Mouse (Mus musculus): ENCODE data around the gene Gnai3. TPM values are rescaled to one million over a fixed set of nuclear protein-coding genes. Genes with fewer than 3 reads are reported as not detected.

The Gnai3 gene
- total RNA-seq, 1 experiment from 2014 or later, result 134 TPM

DNA sequence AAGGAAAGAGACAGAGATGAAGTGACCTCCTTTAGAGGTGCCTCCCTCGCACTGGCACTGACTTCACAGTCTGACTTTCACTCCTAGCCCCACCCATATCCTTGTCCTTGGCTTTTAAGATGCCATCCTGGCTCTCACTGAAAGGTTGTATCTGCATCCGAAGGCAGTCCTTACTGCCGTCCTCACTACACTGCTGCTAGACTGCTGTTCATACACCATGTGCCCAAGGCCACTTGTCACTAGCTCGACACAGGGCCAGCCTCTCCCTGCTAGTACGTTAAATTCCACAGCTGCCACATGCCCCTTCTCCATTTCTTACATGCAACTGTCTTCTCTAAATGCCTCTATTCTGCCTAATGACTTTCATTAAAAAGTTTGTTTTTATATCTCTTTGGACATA, 34.6 kb downstream of the Gnai3 start:
- no peak for DNase-seq

DNA sequence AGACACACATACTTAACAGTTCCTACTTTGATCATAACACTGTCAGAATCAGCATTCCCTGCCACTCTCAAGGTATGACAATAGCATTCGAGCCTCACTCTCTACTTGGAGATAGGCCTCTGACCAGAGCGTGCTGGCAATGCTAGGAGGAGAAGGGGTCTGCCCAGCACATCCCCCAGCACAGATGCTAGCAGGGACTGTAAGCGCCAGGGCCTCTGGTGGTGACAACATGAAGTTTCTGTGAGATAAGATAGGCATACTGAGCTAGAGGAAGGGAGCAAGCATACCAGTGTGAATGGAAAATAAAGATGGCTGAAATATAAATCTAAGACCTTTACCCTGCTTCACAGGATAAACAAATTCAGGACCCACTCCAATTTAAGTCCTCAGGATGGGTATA, 40.7 kb downstream of the Gnai3 start:
- no peak for DNase-seq

DNA sequence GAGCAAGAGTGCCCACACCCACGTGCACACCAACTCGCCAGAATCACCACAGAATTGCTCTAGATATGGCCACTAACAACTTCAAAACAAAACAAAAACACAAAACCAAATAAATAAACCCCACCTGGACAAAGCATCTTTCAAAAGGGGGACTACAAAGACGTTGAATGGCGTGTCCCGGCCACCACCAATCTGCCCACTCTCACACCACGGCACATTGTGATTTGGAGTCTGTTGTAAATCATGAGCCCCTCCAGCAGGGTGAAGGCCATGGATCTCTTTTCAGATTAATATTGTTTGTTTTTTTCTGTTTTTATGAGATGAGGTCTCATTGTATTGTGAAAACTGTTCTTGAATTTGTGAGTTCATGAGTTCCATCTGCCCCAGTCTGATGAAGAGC, 43.9 kb downstream of the Gnai3 start:
- DNase-seq, result no peak

DNA sequence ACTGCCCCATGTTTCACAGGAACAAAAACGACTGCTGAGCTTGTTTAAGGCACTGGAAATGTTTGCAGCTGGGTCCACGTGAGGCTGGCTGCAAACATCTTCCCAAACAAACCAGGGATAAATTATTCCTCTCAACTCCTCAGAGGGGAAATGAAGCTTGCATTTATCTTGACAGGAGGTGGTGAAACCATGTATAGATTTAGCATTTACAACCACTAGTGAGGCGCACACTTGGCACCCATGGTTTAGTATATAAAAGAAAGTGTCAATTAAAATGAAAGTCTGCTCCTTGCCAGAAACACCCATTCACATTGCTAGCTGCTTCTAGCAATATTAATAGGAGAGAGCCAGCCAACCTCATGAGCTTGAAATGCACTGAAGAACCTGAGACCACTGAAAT, 44.4 kb downstream of the Gnai3 start:
- DNase-seq, result no peak

DNA sequence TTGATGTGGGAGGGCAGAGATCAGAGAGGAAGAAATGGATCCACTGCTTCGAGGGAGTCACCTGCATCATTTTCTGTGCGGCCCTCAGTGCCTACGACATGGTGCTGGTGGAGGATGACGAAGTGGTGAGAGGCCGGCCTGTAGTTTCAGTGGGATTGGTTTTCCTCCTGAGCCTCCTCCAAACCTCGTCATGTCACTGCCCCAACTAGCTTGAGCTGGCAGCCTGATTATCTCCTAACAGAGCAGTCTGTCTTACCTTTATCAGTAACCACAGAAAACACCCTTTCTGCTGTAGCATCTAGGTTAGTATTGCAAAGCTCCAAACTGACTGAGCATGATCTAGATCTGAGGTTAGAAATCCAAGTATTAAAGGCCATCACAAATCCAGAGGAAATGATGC, 47.6 kb downstream of the Gnai3 start:
- DNase-seq, result no peak

DNA sequence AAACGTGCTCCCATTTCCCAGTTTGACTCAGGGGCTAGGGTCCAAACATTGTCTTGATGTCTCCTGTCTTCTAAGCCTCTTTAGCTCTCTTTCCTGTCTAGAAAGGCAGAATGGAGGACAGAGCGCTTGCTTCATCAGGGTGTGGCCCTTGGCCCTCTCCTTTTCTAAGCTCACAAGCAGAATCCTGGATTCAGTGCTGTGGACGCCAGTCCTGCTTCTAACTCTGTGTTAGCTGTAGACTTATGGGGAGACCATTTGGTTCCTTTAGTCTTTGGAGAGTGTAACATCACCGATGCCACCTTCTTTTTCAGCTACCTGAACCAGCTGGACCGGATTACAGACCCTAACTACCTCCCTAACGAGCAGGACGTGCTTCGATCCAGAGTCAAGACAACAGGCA, 48.3 kb downstream of the Gnai3 start:
- no peak for DNase-seq

DNA sequence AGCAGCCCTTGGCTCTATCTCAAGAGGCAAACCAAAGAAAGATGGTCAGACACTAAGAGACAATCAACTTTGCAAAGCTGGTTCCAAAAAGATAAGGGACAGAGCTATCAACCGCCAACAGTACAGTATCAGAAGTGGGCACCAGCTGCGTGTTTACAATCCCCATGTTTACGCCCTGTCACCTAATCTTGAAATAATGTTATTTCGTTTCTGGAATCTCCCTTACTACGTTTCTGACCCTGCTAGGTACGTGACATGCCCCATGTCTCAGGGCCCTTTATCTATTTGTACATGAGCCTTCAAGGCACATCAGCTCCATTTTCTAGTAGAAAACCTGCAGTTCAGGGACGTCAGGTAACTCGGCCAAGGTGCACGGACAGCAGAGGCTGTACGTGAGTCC, 49.2 kb downstream of the Gnai3 start:
- no peak for DNase-seq

DNA sequence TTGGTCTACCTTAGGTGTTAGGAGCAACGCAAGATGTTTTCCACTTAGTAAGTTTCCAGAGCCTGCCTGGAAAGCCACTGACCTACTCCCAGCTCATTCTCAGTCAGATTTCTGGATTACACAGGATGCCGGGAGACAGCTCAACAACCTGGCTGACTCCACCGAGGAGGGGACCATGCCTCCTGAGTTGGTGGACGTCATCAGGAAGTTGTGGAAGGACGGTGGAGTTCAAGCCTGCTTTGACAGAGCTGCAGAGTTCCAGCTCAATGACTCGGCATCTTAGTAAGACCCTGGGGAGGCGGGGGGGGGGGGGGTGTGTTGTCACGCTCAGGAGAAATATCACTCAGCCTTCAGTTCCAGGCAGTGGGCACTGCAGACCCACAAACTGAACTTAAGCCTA, 49.7 kb downstream of the Gnai3 start:
- no peak for DNase-seq

DNA sequence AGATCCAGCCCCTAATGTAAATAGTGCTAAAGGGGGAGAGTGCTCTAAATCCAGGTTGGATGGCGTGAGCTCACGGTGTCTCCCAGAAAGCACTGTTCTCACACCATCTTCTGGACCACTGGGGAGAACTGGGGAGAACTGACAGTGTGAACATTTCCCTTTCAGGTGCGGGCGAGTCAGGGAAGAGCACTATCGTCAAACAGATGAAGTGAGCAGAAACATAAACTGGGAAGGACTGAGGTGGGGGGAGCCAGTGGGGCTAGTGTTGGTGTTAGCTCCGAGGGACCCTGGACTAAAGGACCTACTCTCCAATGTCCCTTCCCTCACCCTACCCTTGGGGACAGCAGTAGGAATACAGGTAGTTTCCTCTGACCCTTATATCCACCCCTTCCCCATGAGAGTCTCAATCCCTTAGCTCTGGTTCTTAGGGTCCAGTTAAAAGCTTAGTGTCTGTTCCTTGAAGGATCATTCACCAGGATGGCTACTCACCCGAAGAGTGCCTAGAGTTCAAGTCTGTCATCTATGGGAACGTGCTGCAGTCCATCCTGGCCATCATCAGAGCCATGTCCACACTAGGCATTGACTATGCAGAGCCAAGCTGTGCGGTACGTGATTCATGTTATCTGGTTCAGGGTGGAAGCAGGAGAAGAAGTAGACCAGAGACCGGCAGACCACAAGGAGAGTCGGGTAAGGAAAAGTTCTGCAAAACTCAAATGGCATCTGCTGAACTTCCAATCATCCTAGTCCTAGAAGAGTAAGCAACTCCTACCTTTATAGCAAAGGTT, 50.8 kb downstream of the Gnai3 start:
- DNase-seq, result no peak

DNA sequence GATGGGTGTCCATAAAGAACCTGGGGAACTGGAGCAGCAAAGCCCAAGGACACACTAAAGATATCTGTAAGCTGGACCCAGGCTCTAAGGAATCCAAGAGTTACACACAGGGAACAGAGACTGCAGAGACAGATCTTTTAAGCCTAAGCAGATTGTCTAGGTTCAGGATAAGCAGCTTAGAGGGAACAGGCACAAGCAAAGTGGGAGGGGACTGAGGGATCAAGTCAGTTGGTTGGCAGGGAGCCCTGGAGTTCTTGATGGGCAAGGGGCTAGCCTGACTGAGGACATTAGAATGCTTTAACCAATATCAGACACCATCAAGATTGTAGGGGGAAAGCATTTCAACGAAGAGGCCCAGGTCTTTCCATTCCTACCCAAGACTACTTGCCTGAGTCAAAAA, 51.8 kb downstream of the Gnai3 start:
- no peak for DNase-seq

DNA sequence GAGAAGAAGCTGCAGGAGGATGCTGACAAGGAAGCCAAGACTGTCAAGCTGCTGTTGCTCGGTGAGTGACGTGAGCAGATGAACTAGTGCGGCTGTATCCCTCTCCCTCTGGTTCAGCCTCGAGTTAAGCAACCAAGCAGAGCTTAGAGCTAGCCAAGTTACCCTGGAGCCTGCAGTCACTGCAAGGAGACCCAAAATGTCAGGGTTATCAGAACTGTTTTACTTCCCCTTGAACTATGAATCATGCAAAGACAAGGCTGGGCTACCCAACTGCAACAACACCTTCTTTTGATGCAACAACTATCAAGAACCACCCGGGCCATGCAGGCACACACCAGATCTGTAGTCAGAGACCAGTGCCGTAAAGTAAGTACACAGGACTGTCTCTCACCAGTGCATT, 52.6 kb downstream of the Gnai3 start:
- DNase-seq, result peak; percentile 76

DNA sequence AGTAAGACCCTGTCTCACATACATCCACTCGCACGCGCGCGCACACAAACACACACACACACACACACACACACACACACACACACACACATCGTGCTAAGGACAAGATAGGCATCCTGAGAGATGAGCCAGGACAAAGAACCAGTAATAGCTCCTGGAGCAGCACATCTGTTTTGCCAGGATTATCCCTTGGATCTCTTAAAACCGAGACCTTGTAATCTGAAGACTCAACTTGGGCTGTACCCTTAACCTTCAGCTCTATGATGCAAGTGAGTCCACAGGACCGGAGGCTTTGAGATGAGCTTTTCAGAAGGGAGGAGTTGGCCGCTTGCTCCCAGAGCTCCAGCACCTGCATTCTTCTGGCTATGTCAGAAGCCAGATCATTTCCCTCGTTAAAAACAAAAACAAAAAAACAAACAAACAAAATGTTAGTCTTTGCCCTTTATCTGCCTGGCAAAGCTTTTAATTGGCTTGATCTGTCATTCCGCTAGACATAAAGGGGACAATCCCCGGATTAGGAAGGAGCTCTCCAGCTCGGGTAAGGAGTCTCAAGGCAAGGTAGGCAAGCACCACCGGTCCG, 53.3 kb downstream of the Gnai3 start, which contains the start of gene Gnat2:
TSS of gene Gnat2 (plus strand) at position 254 of the 580 bp plus-strand sequence.
- DNase-seq, result no peak

DNA sequence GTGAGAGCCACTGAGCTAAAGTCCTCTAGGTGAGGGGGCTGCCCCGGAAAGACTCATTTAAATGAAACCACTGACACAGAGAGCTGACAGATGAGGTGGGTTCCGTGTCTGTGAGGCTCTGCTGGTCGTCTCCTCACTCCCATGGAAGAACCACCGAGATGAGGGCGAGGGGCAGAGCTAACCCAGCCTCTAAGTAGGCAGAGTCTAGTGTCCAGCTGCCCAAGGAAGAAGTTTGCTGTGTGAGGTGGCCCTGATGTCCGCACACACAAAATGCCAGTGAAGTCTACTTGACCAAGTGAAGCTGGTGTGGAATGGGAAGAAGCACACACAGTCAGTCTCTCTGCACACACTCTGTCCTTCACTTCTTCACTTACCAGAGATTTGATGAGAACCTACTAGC, 53.9 kb downstream of the Gnai3 start:
- no peak for DNase-seq

DNA sequence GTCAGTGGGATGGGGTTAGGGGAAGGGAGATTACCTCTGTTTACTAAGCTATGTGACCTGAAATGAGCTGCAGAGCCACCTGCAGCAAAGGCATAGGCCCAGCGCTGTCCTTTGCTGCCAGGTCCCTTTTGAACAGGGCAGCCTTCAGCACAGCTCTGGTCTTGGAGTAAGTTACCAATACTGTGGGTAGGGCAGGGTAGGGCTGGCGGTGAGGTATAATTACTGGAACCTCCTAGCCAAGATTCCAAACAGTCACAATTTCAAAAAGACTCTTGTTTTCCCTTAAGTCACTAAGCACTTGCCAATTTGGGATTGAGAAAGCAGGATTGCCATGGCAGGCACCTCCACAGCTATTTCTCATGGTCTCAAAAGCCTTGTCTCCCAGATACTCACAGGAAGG, 55.4 kb downstream of the Gnai3 start:
- no peak for DNase-seq

DNA sequence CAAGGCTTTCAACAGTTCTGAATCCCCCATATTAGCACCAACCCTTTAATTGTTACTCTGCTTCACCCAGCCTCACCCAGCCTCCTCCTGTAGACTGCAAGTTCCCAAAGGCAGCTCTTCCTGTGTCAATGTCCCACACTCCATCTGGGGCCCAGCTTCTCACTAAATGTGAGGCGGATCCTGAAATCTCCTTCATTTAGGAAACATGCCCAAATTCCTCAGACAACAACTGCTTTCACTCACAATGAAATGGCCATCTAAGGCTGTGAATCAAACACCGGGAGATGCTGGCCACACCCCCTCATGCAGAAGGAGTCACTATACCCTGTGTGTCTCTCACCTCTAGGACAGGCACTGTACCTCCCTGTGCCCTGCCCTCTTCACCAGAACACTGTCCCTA, 56.0 kb downstream of the Gnai3 start:
- no peak for DNase-seq

DNA sequence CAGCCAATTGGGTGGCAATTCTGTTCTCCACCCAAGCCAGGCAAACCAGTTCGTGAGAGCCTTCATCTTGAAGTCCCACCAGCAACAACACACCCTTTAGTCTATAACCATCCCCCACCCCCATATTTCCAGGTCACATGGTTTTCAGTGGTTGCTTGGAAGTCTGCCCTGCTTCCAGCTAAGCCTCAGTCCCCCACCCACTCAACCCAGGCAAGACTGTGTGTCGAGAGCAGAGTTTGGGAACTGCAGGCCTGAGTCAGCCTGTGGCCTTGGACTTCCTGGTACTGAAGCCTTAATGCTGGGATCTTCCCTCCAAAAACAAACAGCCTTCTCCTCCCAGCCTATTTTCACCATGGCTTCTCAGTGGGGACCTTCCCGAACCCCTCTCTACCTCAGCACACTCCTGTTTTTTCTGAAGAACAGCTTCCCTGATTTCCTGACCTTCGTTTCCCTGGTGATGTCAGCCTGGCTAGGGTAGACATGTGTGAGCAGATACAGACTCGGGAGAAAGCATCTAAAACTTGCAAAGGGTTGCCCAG, 57.0 kb downstream of the Gnai3 start:
- peak; percentile 65 for DNase-seq

DNA sequence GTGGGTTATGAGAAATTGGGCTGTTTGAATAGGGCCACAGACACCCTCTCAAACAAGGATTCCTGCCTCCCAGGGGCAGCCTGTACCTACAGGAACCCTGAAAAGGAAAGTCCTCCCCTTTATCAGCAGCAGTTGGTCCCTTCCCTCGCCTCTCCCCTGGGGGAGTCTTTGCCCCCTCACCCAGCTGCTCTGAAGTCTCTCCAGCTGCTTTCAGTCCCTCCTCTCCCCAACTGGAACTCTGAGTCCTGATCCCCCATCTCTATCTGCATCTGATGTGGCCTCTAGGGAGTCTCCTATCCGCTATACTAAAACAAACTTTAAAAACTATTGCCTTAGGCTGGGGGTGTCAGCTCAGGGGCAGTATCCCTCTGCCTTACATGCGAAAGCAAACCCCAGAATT, 58.6 kb downstream of the Gnai3 start:
- DNase-seq, result no peak

DNA sequence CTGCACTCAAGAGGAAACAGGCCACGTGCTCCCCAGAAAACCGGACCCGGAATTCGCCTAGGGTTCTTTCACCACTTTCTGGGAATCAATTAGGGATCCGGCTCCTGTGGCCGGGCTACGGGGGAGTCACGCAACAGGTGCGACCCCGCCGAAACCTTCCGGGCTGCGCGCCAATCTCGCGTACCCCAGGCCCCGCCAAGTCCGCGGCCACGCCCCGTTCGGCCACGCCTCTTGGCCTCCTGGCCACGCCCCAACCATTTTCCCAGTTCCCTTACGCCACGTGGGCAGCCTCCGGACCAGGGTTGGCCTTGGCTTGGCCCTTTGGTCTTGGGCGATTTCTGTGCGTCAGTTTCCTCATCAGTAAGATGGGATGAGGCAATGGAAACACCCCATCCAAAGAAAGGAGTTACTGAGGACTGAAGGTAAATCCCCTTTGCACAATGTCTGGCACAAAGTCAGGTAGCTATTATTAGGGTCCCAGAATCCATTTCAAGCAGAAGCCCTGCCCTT, 59.4 kb downstream of the Gnai3 start, which contains the start of gene Ampd2:
TSS of gene Ampd2 (minus strand) at position 182 of the 510 bp plus-strand sequence.
- peak; percentile 95 for DNase-seq

DNA sequence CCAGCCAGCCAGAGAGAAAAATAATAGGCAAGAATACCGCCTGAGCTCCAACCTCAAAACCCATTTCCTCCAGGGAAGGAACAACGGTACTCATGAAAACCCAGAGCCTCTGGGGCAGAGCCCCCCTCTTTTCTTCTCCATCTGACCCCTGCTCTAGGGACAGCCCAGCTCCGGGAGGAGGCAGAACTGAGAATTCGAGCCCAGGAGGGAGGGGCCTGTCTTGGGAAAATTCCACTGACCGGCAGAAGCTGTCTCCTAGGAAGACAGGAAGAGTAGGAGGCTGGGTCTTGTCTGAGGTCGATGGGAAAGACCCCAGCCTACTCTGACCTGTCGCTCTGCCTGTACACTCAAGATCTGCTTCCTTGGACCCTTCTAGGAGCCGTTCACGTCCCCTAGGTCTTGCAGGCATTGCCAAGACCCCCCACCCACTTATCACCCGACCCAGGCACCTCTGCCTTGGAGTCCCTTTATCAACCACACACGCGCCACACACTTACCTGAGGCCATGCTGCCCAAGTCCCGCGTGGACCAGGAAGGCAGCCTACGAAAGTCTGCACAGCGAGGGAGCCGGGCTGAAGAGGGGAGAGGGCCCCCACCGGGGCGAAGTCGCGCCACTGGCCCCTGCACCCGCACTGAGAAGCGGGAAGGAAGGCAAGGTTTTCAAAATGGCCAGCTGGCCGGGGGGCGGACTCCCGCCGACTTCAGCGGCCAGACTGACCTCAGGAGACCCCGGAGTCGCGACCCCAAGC, 60.1 kb downstream of the Gnai3 start:
- peak; percentile 93 for DNase-seq

DNA sequence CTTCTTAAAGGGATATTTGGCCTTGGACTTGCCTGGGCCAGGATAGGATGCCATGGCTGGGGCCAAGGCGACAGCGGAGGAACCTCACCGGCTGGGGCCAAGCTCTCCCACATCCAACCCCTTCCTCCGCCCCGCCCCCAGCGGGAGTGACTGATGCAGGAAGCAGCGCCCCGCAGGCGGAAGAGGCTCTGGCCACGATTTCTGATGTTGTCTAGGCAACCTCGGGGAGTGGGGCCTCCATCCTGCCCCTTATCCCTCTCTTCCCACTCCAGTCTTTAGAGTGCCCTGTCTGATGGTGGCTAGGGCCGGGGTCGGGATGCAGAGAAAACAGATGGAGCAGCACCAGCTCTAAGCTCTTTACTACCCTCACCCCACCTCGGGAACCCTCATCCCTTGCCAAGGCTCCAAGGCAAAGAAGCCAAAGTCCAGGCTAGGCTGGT, 60.6 kb downstream of the Gnai3 start:
- DNase-seq, result peak; percentile 99

DNA sequence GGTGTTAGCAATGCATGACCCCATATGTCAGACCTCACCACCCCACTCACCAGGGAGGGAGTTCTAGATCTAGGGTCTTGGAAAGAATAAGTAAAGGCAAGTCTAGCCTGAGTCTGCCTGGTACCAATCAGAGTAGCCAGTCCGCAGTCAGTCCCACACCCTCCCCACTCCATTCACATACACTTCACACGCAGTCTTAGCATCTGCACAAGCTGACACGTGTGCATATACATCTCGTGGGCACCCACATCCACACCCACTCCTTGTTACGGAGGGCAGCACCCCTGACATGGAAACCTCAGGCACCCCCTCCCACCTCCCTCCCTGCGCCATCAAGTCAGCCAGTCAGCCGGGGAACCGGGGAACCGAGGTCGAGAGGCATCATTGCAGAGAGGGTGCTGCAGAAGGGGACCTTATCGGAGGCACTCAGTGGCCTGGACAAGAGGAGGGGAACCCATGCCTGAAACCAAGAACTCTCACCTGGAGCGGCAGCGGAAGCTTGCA, 61.1 kb downstream of the Gnai3 start:
- no peak for DNase-seq

DNA sequence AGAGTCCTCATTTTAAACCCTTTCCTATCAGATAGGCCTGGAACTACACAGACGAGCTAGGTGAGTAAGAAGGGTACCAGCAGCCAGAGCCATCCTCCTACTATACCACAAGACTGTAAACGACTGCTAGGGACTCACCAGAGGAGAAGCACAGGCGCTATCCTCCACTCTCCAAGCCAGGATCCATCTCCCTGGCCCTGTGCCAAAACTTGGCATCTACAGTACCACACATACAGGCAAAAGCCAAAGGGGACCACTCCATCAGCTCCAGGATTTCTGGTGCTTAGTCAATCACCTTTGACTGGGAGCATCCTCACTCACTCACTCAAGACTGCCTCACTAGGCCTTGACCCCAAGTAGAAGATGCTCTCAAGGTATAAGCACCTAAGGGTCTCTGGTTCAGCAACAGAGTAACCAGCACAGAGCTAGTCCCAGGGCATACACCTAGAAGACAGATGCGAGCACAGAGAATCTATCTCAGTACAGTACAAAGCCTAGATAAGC, 62.0 kb downstream of the Gnai3 start:
- DNase-seq, result no peak

Measured in adrenal gland, postnatal 14 days (tissue).